Mouse (Mus musculus) CH12.LX (cell line): ENCODE data around the gene Mrpl49. TPM values are rescaled to one million over a fixed set of nuclear protein-coding genes. Genes with fewer than 3 reads are reported as not detected.

Experiments used
- DNase-seq: peaks from one replicate; pipeline ENCODE4 v3.0.0-alpha.2; 2013; ENCODE audit errors: extremely low read depth
- H3K27ac ChIP-seq: 2 replicates; pipeline ENCODE4 v1.5.1; 2012; ENCODE audit warnings: low read depth, mild to moderate bottlenecking, control low read depth, moderate library complexity; ENCODE audit not compliant: insufficient read depth
- H3K27me3 ChIP-seq: replicated peaks from 2 replicates; pipeline ENCODE3; 2012; ENCODE audit warnings: inconsistent platforms
- H3K36me3 ChIP-seq, 2 experiments: replicated peaks in 1 of 2; 2 replicates each; pipeline versions ENCODE3 to v1.6.1; 2012; ENCODE audit warnings: inconsistent platforms in 1 of 2, low read length in 1 of 2, mild to moderate bottlenecking in 1 of 2, mixed read lengths in 1 of 2, moderate library complexity in 1 of 2; ENCODE audit not compliant: control insufficient read depth in 1 of 2, insufficient read depth in 1 of 2
- H3K4me1 ChIP-seq, 2 experiments: 2 replicates each; pipeline ENCODE4 v1.6.1; 2012; ENCODE audit warnings: inconsistent platforms in 1 of 2, moderate library complexity in 1 of 2; ENCODE audit not compliant: insufficient read depth in 2 of 2, control insufficient read depth in 1 of 2
- H3K4me2 ChIP-seq: 2 replicates; pipeline ENCODE4 v1.6.1; 2012; ENCODE audit warnings: low read depth, mild to moderate bottlenecking, control low read depth; ENCODE audit not compliant: poor library complexity, insufficient read depth, severe bottlenecking
- H3K4me3 ChIP-seq, 3 experiments: fragments of 150-350 bp in 1 of 3; sonication (generic) in 1 of 3; replicated peaks in 1 of 3; 2 replicates each; pipeline versions ENCODE3 to v1.5.1; 2011 to 2012; ENCODE audit warnings: low read depth in 2 of 3, low read length in 2 of 3, mild to moderate bottlenecking in 2 of 3, moderate library complexity in 2 of 3, control low read depth in 1 of 3, improper control_type of control experiment in 1 of 3, inconsistent platforms in 1 of 3, mixed read lengths in 1 of 3; ENCODE audit not compliant: poor library complexity in 1 of 3
- H3K79me2 ChIP-seq: replicated peaks from 2 replicates; pipeline ENCODE4 v1.6.1; 2012; ENCODE audit warnings: mild to moderate bottlenecking, moderate library complexity; ENCODE audit not compliant: control insufficient read depth, poor library complexity, insufficient read depth, severe bottlenecking; ENCODE audit errors: extremely low read depth
- H3K9ac ChIP-seq: 2 replicates; pipeline ENCODE4 v1.6.1; 2012; ENCODE audit warnings: low read depth, mild to moderate bottlenecking, control low read depth, moderate library complexity; ENCODE audit not compliant: insufficient read depth
- H3K9me3 ChIP-seq: replicated peaks from 2 replicates; pipeline ENCODE3; 2012; ENCODE audit warnings: low read length, inconsistent platforms, mixed read lengths
- BHLHE40 ChIP-seq: IDR thresholded peaks from 2 replicates; pipeline ENCODE4 v1.6.1; 2011; ENCODE audit warnings: mild to moderate bottlenecking, low read depth, low read length, improper control_type of control experiment
- CHD2 ChIP-seq: IDR thresholded peaks from 2 replicates; pipeline ENCODE4 v1.6.1; 2011; ENCODE audit warnings: low read length, improper control_type of control experiment
- CTCF ChIP-seq, 2 experiments: IDR thresholded peaks in 1 of 2; conservative IDR thresholded peaks in 1 of 2; 2 replicates each; pipeline ENCODE4 v1.5.1; 2011 to 2012; ENCODE audit warnings: low read depth in 2 of 2, low read length in 2 of 2, improper control_type of control experiment in 1 of 2, inconsistent platforms in 1 of 2, mild to moderate bottlenecking in 1 of 2, moderate library complexity in 1 of 2
- ELF1 ChIP-seq: IDR thresholded peaks from 2 replicates; pipeline ENCODE4 v1.6.1; 2014; ENCODE audit warnings: low read depth, mild to moderate bottlenecking, inconsistent platforms, low read length, improper control_type of control experiment
- ETS1 ChIP-seq: conservative IDR thresholded peaks from 2 replicates; pipeline ENCODE4 v1.6.1; 2012; ENCODE audit warnings: low read depth, mild to moderate bottlenecking, inconsistent platforms, low read length, improper control_type of control experiment, moderate library complexity
- IRF4 ChIP-seq: IDR thresholded peaks from 2 replicates; pipeline ENCODE4 v1.6.1; 2014; ENCODE audit warnings: low read depth, mild to moderate bottlenecking, inconsistent platforms, low read length, improper control_type of control experiment
- JUN ChIP-seq: IDR thresholded peaks from 2 replicates; pipeline ENCODE4 v1.6.1; 2011; ENCODE audit warnings: low read depth, mild to moderate bottlenecking, low read length, improper control_type of control experiment, moderate library complexity; ENCODE audit not compliant: insufficient read depth
- JUND ChIP-seq: conservative IDR thresholded peaks from 2 replicates; pipeline ENCODE4 v1.6.1; 2011; ENCODE audit warnings: low read depth, low read length, improper control_type of control experiment
- KAT2A ChIP-seq: IDR thresholded peaks from 2 replicates; pipeline ENCODE4 v1.6.1; 2012; ENCODE audit warnings: low read length, improper control_type of control experiment, inconsistent platforms; ENCODE audit not compliant: insufficient replicate concordance
- MAZ ChIP-seq: IDR thresholded peaks from 2 replicates; pipeline ENCODE4 v1.6.1; 2012; ENCODE audit warnings: low read depth, mild to moderate bottlenecking, inconsistent platforms, low read length, improper control_type of control experiment, moderate library complexity
- MEF2A ChIP-seq: IDR thresholded peaks from 2 replicates; pipeline ENCODE4 v1.6.1; 2014; ENCODE audit warnings: low read depth, mild to moderate bottlenecking, inconsistent platforms, low read length, improper control_type of control experiment, borderline replicate concordance
- MXI1 ChIP-seq: IDR thresholded peaks from 2 replicates; pipeline ENCODE4 v1.6.1; 2011; ENCODE audit warnings: mild to moderate bottlenecking, low read depth, low read length, improper control_type of control experiment
- POLR2A ChIP-seq: IDR thresholded peaks from 2 replicates; pipeline ENCODE4 v1.6.1; 2011; ENCODE audit warnings: low read depth, mild to moderate bottlenecking, improper control_type of control experiment, low read length
- POLR2AphosphoS2 ChIP-seq: IDR thresholded peaks from 2 replicates; pipeline ENCODE4 v1.6.1; 2011; ENCODE audit warnings: low read depth, low read length, improper control_type of control experiment
- SIN3A ChIP-seq: IDR thresholded peaks from 2 replicates; pipeline ENCODE4 v1.6.1; 2012; ENCODE audit warnings: low read length, improper control_type of control experiment, inconsistent platforms
- TBP ChIP-seq: conservative IDR thresholded peaks from 2 replicates; pipeline ENCODE4 v1.6.1; 2011; ENCODE audit warnings: low read depth, low read length, improper control_type of control experiment
- ZC3H11A ChIP-seq: IDR thresholded peaks from 2 replicates; pipeline ENCODE4 v1.6.1; 2012; ENCODE audit warnings: low read depth, mild to moderate bottlenecking, inconsistent platforms, low read length, improper control_type of control experiment
- ZMIZ1 ChIP-seq: IDR thresholded peaks from 2 replicates; pipeline ENCODE4 v1.6.1; 2012; ENCODE audit warnings: low read depth, mild to moderate bottlenecking, inconsistent platforms, low read length, improper control_type of control experiment
- ZNF384 ChIP-seq: IDR thresholded peaks from 2 replicates; pipeline ENCODE4 v1.6.1; 2012; ENCODE audit warnings: low read depth, low read length, improper control_type of control experiment, inconsistent platforms
- dilution Hi-C: fragments of 300-500 bp; cut with MboI; formaldehyde crosslinking; loops from 2 replicates; pipeline ENCODE4 v1.14.3; 2020; ENCODE audit warnings: low sequenced_read_pairs; ENCODE audit not compliant: extremely low pct_unique_long_range_greater_than_20kb, extremely low pct_ligation_motif_present
- in situ Hi-C: fragments of 300-500 bp; cut with MboI; formaldehyde crosslinking; loops from 3 replicates; pipeline ENCODE4 v1.14.3; 2019; ENCODE audit warnings: low sequenced_read_pairs, low pct_ligation_motif_present, low pct_unique_long_range_greater_than_20kb, mixed read lengths
- polyA plus RNA-seq: library from polyadenylated mRNA; unstranded; fragments of >175 nt; gene quantifications from 2 replicates; pipeline ENCODE4 v1.2.1, GENCODE M21; 2012; ENCODE audit warnings: low read depth; ENCODE audit not compliant: insufficient read length
- total RNA-seq, 2 experiments: library from RNA; depleted of rRNA; stranded (reverse); fragments of 300-350 nt in 1 of 2; fragments of >200 nt in 1 of 2; gene quantifications; 2 replicates each; pipeline ENCODE4 v1.2.3; 2012 to 2014

Mrpl49 gene
- total and polyA plus RNA-seq, 3 experiments = 37.4 to 66.6 (median 59.0) TPM

DNA sequence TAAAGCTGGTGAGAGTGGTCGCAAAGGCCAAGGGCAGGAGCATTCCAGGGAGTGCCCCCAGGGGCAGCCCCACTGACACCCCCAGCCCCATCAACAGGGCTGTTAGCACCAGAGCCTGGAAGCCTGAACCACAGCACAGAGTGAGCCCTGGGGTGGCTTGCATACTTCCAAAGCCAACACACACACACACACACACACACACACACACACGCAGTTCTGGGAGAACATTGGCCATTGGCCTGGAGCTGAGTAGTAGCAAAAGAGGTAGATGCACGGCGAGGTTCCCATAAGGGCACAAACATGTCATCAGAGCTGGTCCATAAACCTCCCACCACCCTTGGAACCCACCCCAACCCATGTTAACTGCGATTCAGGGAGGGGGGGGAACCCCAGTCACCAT, 9.0 kb upstream of the Mrpl49 start:
- DNase-seq = no peak
- H3K4me1 ChIP-seq = peaks cover 14 to 44% of the 10 kb centered on the region in 2 experiments

DNA sequence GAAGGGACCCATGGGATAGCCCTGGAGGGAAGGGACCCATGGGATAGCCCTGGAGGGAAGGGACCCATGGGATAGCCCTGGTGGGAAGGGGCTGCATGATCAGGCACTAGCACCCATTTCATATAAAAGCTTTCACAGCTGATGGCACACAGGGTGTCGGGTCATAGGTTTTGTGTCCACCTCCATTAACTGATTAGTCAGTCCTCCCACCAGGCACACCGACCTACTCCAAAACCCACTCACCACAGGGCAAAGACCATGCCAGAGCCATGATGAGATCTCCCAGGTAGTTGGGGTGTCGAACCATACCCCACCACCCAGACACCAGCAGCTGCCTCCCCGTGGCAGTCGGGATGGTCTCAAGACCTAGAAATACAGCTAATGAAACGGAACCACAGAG, 5.5 kb upstream of the Mrpl49 start:
- Histone ChIP-seq H3K4me3 (no peak overlapping the region), H3K4me2 (no peak overlapping the region), H3K27ac (no peak overlapping the region), H3K4me1 (peaks cover 12 to 51% of the 10 kb centered on the region in 2 experiments), H3K9me3 (no peaks in the 10 kb centered on the region), H3K79me2 (peaks cover 19% of the 10 kb centered on the region), H3K36me3 (peaks cover 13 to 32% of the 10 kb centered on the region in 2 experiments), H3K27me3 (no peaks in the 10 kb centered on the region), H3K9ac (no peak overlapping the region)
- dilution Hi-C loops = no loop called here
- no peak for TF ChIP-seq SIN3A
- TF ChIP-seq KAT2A = no peak
- TF ChIP-seq IRF4 = no peak
- no peak for TF ChIP-seq POLR2AphosphoS2
- no peak for TF ChIP-seq JUN
- no peak for TF ChIP-seq ZNF384
- no peak for TF ChIP-seq ZMIZ1
- no peak for TF ChIP-seq MEF2A
- TF ChIP-seq POLR2A = no peak
- TF ChIP-seq BHLHE40 = no peak
- no peak for TF ChIP-seq TBP
- no peak for TF ChIP-seq ETS1
- TF ChIP-seq MAZ = no peak
- DNase-seq = no peak
- in situ Hi-C loops = loop anchor here (10.0 kb wide), 1 partner anchor 98 kb away; the partner anchor contains the start of gene Pola2

More for the DNA sequence above, 9.0 kb upstream of the Mrpl49 start:
- dilution Hi-C loops (no loop called here), in situ Hi-C loops (loop anchor here (10.0 kb wide), 1 partner anchor 102 kb away; the partner anchor contains the start of gene Pola2)
- H3K36me3 ChIP-seq = peaks cover 32 to 52% of the 10 kb centered on the region in 2 experiments
- no peak overlapping the region for H3K27ac ChIP-seq
- peak overlapping the region in 1 of 3 experiments; percentile 53 for H3K4me3 ChIP-seq
- no peaks in the 10 kb centered on the region for H3K9me3 ChIP-seq
- TF ChIP-seq ZMIZ1 = no peak
- TF ChIP-seq ELF1 = no peak
- TF ChIP-seq CTCF (conservative IDR thresholded peaks at IDR 0.05 in 1 of 2, IDR thresholded peaks at IDR 0.05 in 1 of 2; ENCODE audit: low read depth in 2 of 2, low read length in 2 of 2) = no peak
- no peak for TF ChIP-seq CHD2
- no peak for TF ChIP-seq MXI1
- no peak for TF ChIP-seq JUND
- TF ChIP-seq ZC3H11A = no peak
- H3K9ac ChIP-seq = no peak overlapping the region
- peaks cover 5% of the 10 kb centered on the region for H3K79me2 ChIP-seq
- peak overlapping the region; percentile 88 for H3K4me2 ChIP-seq
- H3K27me3 ChIP-seq = no peaks in the 10 kb centered on the region
